Mouse (Mus musculus) bone marrow, adult 2 months (tissue): ENCODE measurements at regions not wholly inside any gene's neighbourhood (a gene's known extent, or its start where the extent isn't known, plus 50 kb on each side); places are given as distances from the start of the nearest gene placed in this dataset.

Experiments used
- CTCF ChIP-seq: fragments of 200-500 bp; IDR thresholded peaks from 2 replicates; pipeline ENCODE4 v1.5.1; 2011; ENCODE audit warnings: low read length, control low read depth; ENCODE audit not compliant: control insufficient read depth, insufficient read depth
- POLR2A ChIP-seq: fragments of 200-500 bp; IDR thresholded peaks from 2 replicates; pipeline ENCODE4 v1.6.1; 2011; ENCODE audit warnings: low read depth, mild to moderate bottlenecking, control low read depth, low read length, borderline replicate concordance; ENCODE audit not compliant: control insufficient read depth

GRCm38 (mm10) chr11:112982165-112982801, 200.3 kb downstream of the Sox9 start:
- TF ChIP-seq POLR2A (no peak), CTCF (no peak)
